Mouse (Mus musculus): Measurements from ENCODE around the gene Btbd9. TPM values are rescaled to one million over a fixed set of nuclear protein-coding genes. Genes with fewer than 3 reads are reported as not detected.
"Not testable (repeated sequence)": the region's sequence is repeated elsewhere in the genome, so short reads cannot be mapped to it uniquely, and the experiment has no call there.

Gene Btbd9
- total RNA-seq (2021) = 100 to 1,000 TPM; 117 TPM
- long read RNA-seq, experiment 1, full-length matches to known transcripts = 49 of 82 reads
- long read RNA-seq, experiment 1, partial matches to known transcripts = 7 of 82 reads
- long read RNA-seq, experiment 1, other reads (novel, unspliced or antisense) = 26 of 82 reads
- long read RNA-seq, experiment 2, full-length matches to known transcripts = 48 of 88 reads
- long read RNA-seq, experiment 2, partial matches to known transcripts = 8 of 88 reads
- long read RNA-seq, experiment 2, other reads (novel, unspliced or antisense) = 32 of 88 reads

- DNase-seq (ENCODE audit: low spot score in 2 of 2) = peak; percentile 96 to 100
Observed at GRCm38 (mm10) chr17:30575941-30576773, at the start of gene Btbd9. Btbd9 (minus strand) TSS chr17:30576488.

- not testable (repeated sequence) for DNase-seq (ENCODE audit: low spot score in 2 of 2)
Observed at GRCm38 (mm10) chr17:30624132-30624531, 47.8 kb upstream of the Btbd9 start, which contains the start of gene Dnah8. Dnah8 (plus strand) TSS chr17:30624354.

- no peak for DNase-seq (ENCODE audit: low spot score in 2 of 2)
Observed at GRCm38 (mm10) chr17:30623200-30623599, 46.9 kb upstream of the Btbd9 start.

GRCm38 (mm10) chr17:30621450-30621849, 45.2 kb upstream of the Btbd9 start:
- DNase-seq (ENCODE audit: low spot score in 2 of 2) = no peak

GRCm38 (mm10) chr17:30620548-30620947, 44.3 kb upstream of the Btbd9 start:
- no peak for DNase-seq (ENCODE audit: low spot score in 2 of 2)

- DNase-seq (ENCODE audit: low spot score in 2 of 2) = no peak
Observed at GRCm38 (mm10) chr17:30619153-30619552, 42.9 kb upstream of the Btbd9 start.

- no peak for DNase-seq (ENCODE audit: low spot score in 2 of 2)
Observed at GRCm38 (mm10) chr17:30618136-30618891, 42.0 kb upstream of the Btbd9 start.

- DNase-seq (ENCODE audit: low spot score in 2 of 2) = no peak
Observed at GRCm38 (mm10) chr17:30616203-30616602, 39.9 kb upstream of the Btbd9 start.

- no peak for DNase-seq (ENCODE audit: low spot score in 2 of 2)
Observed at GRCm38 (mm10) chr17:30613350-30613749, 37.1 kb upstream of the Btbd9 start.

GRCm38 (mm10) chr17:30612075-30612859, 36.0 kb upstream of the Btbd9 start:
- DNase-seq (ENCODE audit: low spot score in 2 of 2) = peak; percentile 100

- DNase-seq (ENCODE audit: low spot score in 2 of 2) = no peak
Observed at GRCm38 (mm10) chr17:30611221-30612074, 35.2 kb upstream of the Btbd9 start.

GRCm38 (mm10) chr17:30610739-30611138, 34.5 kb upstream of the Btbd9 start:
- DNase-seq (ENCODE audit: low spot score in 2 of 2) = no peak

GRCm38 (mm10) chr17:30609980-30610307, 33.7 kb upstream of the Btbd9 start:
- no peak for DNase-seq (ENCODE audit: low spot score in 2 of 2)

GRCm38 (mm10) chr17:30609305-30609979, 33.2 kb upstream of the Btbd9 start:
- DNase-seq (ENCODE audit: low spot score in 2 of 2) = peak in 1 of 2 experiments; percentile 72

GRCm38 (mm10) chr17:30607909-30608495, 31.7 kb upstream of the Btbd9 start:
- no peak for DNase-seq (ENCODE audit: low spot score in 2 of 2)

- DNase-seq (ENCODE audit: low spot score in 2 of 2) = no peak
Observed at GRCm38 (mm10) chr17:30607330-30607729, 31.0 kb upstream of the Btbd9 start.

- DNase-seq (ENCODE audit: low spot score in 2 of 2) = no peak
Observed at GRCm38 (mm10) chr17:30606634-30607081, 30.4 kb upstream of the Btbd9 start.

GRCm38 (mm10) chr17:30606206-30606605, 29.9 kb upstream of the Btbd9 start:
- DNase-seq (ENCODE audit: low spot score in 2 of 2) = no peak

- no peak for DNase-seq (ENCODE audit: low spot score in 2 of 2)
Observed at GRCm38 (mm10) chr17:30605001-30605400, 28.7 kb upstream of the Btbd9 start.

All from layer of hippocampus, postnatal 14 days (tissue).